Mouse (Mus musculus) erythroblast, adult 5-6 weeks (primary cell): ENCODE measurements around the gene Nrxn3. TPM values are rescaled to one million over a fixed set of nuclear protein-coding genes. Genes with fewer than 3 reads are reported as not detected.

ENCODE experiments used
- ATAC-seq: replicated peaks from 2 replicates; pipeline ENCODE4 v1.8.0; 2016; ENCODE audit warnings: moderate number of reproducible peaks, mild to moderate bottlenecking, moderate TSS enrichment, inconsistent platforms; ENCODE audit not compliant: poor library complexity, low FRiP score, severe bottlenecking
- total RNA-seq, 2 experiments: library from RNA; stranded (forward) in 1 of 2; stranded (reverse) in 1 of 2; fragments of 150-400 nt in 1 of 2; fragments of 200-764, 138-1000 nt in 1 of 2; gene quantifications; 2 replicates each; pipeline versions ENCODE4 v1.2.3 to v1.2.4; 2015 to 2017; ENCODE audit warnings: low replicate concordance in 2 of 2

Gene Nrxn3
- total RNA-seq (2015; ENCODE audit: low replicate concordance) (not detected in 2 replicates), total RNA-seq (2017; ENCODE audit: low replicate concordance) (not detected in 2 replicates)

DNA sequence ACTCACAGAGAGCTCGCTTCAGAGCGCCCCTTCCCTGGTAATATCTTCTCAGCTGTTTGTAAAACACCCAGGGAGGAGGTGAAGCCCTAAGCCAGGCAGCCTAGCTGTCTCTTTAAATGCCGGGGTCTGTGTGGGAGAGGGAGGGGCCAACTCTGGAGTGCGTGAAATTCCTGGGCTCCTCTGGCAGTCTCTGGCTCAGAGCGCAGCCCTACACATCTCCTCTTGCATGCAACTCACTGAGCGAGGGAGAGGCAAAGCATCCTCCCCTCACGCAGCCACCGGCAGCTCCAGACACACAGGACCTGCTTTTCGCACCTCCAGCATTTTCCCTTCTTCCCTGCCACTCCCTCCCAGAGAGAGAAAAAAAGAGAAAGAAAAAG is at the start of gene Nrxn3:
TSS of gene Nrxn3 (plus strand) at position 186 of the 380 bp plus-strand sequence.
- ATAC-seq, result no peak

DNA sequence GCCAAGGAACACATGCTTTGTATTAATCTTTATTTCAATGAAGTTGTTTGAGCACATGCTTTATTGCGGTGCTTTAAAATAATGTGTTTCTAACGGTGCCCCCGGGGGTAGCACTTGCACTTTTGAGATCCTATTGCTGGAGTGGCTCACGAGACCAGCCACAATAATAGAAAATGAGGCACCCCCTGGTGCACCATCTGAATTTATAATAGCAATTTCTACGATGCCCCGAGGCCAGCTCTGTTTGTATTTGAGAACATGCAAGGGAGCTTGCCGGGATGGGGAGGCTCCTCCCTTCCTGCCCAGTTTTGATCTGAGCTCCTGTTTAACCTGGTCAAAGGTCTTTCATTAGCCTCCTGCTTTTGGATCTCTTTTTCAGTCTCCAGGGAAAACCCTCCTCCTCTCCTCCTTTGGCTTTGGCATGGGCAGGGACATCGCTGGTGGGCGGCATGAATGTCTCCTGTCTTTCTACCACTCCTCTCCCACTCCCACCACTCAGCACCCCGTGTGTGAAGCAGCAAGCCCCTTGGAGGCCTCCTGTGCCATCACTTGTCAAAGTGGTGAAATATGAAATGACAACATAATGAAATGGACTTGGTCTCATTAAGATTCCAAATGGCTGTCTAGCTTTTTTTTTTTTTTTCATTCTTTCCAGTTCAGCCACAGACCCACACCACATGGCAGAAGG is 18.4 kb upstream of the Nrxn3 start:
- no peak for ATAC-seq

DNA sequence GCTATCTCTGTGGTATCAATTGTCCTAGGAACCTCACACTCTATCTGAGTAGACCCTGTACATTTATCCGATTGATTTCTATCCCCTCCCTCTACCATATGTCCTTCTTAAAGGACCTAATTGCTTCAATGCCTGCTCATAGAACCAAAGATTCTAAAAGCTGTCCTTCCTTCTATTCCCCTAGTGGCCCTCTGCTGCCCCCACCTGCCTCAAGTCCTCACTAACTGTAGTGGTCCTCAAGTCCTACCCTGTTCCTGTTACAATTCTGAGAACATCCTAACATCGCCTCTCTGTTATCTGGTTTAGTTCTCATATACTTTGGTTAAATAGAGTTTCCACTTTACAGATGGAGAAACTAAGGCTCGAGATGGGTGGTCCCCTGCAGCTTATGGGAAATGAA is 16.7 kb upstream of the Nrxn3 start:
- ATAC-seq, result no peak

DNA sequence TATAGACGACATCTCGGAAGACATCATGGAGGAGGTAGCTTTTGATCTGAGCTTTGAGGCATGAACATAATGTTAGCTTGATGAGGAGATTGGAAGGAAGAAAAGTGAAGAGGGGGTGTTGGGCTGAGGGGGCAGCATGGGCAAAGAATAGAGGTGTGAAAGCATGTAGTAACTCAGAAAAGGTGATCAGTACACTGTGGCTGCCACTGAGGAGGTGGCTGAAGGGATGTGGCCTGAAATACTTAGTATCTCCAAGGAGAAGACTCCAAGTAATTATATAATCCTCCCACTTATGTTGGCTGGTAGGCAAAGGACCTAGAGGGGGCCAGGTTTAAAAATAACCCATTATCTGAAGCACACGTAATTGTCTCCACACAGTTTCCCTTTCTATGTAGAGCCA is 14.9 kb upstream of the Nrxn3 start:
- no peak for ATAC-seq

DNA sequence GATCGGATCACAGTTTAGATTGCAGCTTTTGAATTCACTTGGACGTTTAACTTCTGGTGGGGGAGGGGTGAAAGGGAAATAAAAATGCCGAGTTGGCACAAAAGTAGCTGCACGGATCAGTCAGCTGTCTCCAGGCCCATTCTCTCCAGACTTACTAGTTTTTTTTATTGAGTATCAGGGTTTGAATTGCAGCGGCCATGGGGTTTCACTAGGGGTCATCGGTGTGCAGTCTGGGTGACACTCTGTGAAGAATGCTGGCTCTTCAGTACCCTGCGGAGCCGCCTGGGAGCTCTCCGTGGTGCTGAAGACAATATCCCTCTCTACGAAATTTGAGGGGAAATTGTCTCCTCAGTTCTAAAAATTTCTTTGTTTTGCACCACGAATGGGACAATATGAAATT is 13.5 kb upstream of the Nrxn3 start:
- ATAC-seq, result no peak

DNA sequence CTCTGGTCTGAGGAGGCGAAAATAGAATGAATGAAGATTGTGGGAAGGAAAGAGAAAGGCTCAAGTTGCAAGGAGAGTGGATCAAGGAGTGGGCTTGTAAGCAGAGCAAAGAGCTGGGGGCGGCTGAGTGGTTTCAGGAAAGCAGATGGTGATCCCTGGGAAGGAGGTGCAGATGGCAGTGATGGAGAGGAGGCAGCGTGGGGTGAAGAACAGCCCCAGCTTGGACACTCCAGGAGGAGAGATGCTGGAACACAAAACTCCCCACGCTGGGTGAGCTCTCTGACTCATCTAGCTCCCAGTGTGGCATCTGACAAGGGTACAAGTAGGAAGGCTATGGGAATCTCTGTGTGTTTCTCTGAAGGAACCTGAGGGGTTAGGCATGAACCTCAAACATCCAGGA is 9.2 kb upstream of the Nrxn3 start:
- no peak for ATAC-seq

DNA sequence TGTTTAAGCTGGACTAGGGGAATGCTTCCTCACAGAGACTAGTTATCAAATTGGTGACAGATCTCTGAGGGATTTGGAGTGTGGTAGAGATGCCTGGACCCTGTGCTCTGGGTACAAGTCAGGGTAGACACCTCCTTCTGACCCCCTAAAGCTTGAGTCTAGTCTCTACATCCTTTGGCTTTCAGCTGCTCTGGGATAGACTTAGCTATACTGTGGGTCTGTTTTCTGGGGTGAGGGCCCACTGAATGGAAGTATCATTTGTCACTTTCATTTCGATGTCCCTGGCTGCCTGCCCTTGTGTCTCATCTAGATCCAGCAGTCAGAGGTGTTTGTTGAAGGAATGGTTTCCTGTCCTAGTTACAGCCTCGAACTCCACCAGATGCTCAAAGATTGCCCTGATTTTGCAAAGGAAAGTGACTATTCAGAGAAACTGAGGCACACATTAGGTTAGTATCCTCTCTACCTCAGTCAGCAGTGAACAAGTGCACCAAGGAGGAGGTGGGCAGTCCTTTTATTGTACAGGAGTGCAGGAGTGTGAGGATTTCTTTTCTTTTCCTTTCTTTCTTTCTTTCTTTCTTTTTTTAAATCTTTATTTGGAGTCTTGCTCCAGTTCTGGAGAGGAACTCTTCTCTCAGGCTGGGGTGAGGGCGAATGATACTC is 515 bp upstream of the Nrxn3 start:
- no peak for ATAC-seq

DNA sequence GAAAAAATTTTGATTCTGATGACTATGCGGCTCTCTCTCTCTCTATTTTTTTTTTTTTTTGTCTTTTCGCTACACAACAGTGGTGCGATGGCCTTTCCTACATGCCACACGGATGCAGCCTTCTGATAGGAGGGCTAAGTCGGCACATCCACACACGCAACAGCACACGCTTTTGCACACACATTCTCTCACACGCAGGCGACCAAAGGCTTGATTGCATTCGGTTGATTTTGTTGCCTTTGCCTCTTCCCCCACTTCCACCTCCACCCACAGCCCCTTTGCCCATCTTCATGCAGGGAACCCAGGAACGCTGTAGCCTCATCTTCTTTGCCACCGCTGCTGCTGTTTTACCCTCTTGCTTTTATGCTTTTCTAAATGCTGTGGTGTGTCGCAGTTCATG is 3.6 kb downstream of the Nrxn3 start:
- no peak for ATAC-seq

DNA sequence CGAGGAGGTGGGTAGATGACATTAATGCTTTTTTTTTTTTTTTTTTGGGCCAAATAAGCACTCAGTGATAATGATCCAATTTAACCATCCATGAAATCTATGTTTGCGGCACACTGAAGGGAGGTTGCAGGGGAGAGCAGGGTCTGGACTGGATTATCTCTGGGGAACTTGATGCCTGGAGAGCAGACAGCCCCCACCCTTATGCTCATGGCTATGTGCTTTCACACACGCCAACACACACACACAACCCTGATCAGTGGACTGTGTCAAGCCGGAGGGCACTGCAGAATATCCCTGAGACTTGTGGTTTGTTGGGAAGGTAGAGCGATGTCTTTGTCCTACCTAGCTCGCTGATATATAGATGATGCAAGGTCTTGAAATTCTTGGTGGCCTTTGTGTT is 4.1 kb downstream of the Nrxn3 start:
- no peak for ATAC-seq

DNA sequence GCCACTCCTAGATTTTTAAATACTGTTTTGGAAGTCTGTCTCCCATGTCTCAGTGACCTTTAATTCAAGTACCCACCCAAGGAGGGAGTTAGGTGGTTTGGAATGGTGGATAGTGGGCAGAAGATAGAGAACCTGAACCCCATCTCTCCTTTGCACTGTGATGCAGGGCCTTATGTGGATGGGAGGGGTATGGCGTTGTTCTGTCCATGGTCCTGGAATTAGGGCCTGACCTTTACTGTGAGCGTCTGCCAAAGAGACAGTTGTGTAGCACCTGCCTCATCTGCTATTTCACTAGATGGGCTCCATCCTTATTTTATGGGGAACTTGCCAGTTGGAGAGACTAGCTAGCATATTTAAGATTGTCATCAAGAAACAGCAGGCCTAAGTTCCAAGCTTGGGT is 8.0 kb downstream of the Nrxn3 start:
- ATAC-seq, result no peak

DNA sequence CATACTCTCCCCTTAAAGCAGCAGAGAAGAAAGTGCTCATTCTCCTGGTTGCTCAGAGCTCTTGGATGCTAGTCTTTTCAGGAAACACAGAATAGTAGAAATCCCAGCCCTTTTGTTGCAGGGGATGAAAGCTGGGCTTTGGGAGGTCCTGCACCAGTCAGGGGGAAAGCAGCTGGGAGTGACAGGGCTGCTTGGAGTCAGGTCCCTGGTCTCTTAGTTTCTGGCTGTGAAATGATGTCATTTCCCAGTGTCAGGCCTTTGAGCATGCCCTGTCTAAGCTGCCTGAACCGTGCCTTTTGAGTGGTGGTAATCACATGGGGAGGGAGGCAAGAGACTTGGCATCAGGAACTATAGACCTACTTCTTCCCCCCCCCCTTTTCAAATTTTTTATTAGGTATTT is 12.4 kb downstream of the Nrxn3 start:
- no peak for ATAC-seq

DNA sequence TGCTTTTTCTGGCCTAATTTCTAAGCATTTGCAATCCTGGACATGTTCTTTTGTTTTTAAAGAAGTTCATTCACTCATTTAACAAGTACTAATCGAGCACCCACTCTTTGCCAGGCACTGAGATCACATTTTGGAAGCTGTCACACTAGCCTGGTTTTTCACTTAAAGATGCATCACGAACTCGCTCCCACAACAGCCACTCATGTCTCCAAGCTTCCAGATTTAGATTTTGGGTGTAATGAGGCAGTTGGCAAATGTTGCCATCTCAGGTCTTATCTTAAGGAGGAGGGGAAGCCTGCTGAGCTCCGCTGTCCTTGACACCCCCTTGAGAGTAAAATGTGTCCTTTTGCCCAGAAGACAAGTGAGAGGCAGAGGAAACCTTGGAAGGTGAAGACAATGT is 14.4 kb downstream of the Nrxn3 start:
- no peak for ATAC-seq

DNA sequence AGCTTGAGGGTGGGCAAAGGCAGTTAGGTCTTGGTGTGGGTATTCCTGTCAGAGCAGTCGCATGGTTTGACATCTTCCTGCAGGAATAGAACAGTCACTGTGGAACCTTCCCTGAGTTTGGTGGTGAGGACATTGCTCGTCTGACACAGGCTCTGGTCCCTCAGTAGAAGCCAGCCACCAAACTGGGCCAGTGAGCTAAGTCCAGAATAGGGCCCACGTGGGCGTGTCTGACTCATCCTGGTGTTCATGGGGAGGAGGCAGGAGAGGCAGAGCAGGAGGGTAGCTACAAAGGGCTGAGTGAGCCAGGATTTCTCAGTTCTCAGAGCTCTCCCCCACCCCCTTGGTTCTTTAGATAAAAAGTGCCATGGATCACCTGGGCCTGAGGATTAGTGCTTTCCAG is 15.9 kb downstream of the Nrxn3 start:
- ATAC-seq, result no peak

DNA sequence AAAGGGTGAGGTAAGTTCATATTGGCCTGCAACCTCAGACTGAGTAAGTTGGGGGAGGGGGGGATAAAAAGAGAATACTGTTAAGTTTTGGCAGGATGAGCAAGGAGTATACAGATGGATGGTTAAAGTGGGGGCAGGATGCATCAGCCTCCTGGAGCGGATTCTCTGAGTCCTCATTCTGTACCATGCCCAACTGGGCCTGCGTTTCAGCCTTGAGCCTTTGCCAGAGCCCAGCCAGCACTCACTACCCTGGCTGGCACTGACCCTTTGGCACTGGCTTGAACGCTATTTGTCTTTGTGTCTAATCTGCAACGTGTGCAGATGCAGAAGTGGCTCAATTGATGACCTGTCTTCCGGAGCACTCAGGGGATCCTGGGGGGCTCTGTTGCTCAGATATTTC is 24.1 kb downstream of the Nrxn3 start:
- no peak for ATAC-seq

DNA sequence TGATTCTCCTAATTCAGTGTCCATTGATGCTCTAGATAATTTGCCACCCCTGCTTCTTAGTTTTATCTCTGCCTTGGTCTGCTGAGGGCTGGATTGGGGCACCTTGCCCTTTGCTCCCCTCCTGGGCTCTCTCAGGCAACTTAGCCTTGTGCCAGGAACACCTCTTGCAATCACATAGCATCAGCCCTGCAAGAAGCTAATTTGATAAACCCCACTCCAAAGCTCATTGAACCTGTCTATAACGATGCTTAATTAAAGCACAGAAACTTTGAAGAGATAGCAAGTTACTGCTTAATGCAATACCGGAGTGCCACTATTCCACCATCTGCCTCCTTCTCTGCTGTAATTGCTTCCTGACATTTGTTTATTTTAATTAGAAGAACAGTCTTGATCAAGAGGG is 42.1 kb downstream of the Nrxn3 start:
- no peak for ATAC-seq

DNA sequence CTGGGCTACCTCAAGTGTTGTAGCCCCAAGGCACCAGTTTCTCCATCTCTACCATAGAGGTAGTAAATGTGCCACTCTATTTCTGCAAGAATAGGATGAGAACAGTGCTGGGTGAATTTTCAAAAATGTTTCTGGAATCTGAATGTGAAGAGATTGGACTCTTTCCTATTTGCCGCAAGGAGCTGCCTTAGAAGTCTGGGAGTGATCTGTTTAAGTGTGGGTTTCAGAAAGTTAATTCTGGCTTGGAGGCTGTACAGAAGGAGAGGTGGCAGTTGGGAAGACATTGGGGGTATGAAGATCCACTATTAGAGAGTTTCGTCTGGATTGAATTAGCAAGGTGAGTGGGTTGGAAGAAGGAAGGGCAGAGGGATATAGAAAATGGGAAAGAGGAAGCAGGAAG is 52.0 kb downstream of the Nrxn3 start:
- ATAC-seq, result no peak

DNA sequence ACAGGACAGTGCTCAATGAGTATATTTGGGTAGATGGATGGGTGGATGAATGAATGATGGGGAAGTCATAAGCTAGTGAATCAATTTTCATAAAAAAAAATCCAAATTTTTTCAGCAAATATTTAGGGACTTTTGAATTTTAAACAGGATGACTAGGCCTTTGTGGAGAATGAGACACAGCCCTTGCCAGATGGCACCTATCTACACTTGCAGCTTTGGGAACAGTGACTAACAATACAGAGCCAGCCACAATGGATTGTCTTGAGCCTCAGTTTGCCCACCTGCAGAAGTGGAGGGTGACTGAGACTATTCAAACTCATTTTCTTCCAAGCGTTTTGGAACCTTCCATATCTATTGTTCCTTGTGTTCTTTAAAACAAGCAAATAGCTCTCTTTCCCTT is 55.4 kb downstream of the Nrxn3 start:
- ATAC-seq, result no peak

DNA sequence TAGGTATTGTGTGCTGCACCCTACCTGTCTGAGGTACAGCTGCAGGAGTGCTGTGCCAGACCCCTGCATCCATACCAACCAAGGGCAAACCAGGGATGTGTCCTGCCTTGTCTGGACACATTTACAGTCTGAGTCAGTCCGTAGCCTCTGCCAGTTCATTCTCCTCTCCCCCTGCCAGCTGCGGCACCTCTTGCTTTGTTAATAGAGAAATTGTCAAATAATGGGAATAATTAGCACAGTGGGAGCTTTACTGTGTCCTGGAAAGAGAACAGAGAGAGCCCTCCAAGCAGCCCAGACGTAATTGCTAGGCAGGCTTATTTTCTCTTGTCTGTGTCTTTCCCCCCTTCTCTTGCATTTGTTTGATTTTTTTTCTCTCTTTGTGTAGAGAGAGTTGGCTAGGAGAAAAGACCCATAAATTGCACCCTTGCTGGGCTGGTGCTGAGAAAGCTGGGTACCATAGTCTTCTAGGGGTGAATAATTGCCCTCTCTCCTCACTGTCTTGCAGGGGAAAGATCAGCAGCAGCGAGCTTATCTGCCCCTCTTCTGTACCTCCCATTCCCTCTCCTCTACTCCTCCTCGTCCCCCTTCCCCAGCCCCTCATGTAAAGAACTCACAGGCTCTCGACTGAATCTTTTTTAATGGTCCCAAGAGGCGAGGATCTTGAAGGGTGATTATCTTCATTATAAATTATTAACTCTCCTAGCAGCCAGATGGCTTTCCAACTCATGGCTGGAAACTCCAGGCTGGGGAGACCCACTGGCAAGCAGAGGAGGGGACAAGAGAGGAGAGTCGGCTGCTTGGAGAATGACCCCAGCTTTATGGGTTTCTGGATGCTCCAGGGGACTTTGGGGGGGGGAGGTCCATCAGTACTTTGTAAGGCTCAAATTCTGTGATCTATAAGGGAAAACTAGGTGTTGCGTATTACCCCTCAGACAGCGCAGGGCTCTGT is 61.8 kb downstream of the Nrxn3 start:
- ATAC-seq, result no peak

DNA sequence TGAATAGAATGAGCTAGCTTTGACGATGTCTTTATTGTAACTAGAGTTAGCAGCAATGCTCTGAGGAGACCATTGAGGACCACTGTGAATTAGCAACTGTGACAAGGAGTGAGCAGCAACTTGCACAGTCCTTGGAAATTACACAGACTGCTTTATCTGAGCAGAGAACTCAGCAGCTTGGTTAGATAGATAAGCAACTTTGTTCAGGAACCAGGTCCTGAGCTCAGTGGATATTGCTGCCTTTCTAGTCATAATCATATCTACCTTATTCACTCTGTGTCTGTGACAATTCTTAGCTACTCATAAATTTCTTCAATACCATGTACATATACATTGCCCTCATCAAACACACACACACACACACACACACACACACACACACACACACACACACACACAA is 70.6 kb downstream of the Nrxn3 start:
- no peak for ATAC-seq

DNA sequence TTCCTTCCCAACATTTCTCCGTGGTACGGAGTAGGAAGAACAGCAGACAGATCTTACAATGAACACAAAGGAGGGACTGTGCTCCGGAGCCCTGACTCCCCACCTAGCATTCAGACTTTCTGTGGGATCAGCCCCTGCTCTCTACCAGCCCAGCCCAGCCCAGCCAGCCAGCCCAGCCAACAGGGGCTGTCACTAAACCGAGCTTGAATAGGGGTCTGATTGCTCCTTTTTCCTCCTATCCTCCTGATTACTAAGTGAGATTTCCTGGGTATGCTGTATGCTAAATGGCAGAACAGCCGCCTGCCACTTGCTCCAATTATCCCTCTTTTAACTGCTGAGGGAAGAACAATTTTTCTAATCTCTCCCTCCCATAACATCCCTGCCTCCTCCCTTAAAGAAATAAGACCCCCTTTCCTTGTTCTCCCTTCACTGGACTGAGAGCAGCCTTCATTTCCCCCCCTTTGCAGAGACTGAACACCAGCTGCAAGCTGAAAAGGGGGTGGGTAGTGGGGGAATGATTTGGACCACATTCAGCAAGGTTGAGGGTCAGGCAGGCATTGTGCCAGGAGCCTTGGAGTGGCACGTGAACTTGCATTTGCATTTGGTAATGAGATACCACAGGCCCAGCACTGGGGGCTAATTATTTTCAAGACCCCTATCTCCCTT is 78.4 kb downstream of the Nrxn3 start:
- no peak for ATAC-seq
